Mouse (Mus musculus): Measurements from ENCODE around the gene Calhm4.

DNA sequence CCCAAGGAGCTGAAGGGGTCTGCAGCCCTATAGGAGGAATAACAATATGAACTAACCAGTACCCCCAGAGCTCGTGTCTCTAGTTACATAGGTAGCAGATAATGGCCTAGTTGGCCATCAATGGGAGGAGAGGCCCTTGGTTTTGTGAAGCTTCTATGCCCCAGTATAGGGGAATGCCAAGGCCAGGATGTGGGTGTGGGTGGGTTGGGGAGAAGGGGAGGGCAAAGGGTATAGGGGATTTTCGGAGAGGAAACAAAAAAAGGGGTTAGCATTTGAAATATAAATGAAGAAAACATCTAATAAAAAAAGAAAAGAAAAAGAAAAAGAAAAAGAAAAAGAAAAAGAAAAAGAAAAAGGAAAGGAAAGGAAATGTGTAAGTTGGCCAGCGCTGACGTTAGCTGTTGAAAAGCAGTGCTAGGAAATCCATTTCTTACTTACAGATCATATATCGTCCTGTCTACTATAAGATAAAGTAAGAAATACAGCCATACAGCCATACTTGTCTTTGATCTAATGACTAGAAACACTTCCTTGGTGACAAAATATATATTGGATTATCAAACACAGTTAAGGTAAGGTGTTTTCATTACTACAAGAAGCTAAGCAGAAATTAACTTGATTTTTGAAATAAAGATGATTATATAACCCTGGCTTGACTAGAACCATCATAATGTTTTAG lies 30.6 kb upstream of the Calhm4 start:
- no peak for TF ChIP-seq CTCF (IDR thresholded peaks at IDR 0.05; ENCODE audit: control insufficient read depth, insufficient read depth, low read length)
- no peak for TF ChIP-seq POLR2A (IDR thresholded peaks at IDR 0.05; ENCODE audit: borderline replicate concordance, control insufficient read depth, low read depth, low read length)

All from bone marrow, adult 2 months (tissue).